ENCODE assay signal across 8 mouse cellular contexts in genomic region chr3:123506699-123507662, GRCm38 (mm10).
DNase-seq lines count a peak whose midpoint lies in the region; ATAC-seq and TF ChIP-seq lines count a peak whose summit lies in the region.

No protein-coding gene starts in this region.

- H3K4me1 ChIP-seq in CH12.LX (ENCODE audit: control insufficient read depth in 1 of 2, insufficient read depth in 2 of 2): peaks cover 5 to 27% of the 10 kb centered on the region in 2 experiments; a peak in 3 of 4 replicates
- peaks cover 16% of the 10 kb centered on the region; the same call in 1 of the 2 replicates for H3K4me1 ChIP-seq in embryonic facial prominence, embryonic 13.5 days
- H3K4me1 ChIP-seq in hindbrain, postnatal 0 days (ENCODE audit: insufficient read depth, low read length): peaks cover 9% of the 10 kb centered on the region; the same call in 1 of the 2 replicates
- H3K4me1 ChIP-seq in midbrain, embryonic 11.5 days (ENCODE audit: control insufficient read depth, insufficient read depth, low read length): peaks cover 7% of the 10 kb centered on the region

- H3K36me3 ChIP-seq in CH12.LX (replicated peaks in 1 of 2; ENCODE audit: control insufficient read depth in 1 of 2, insufficient read depth in 1 of 2, low read length in 1 of 2): peaks cover 11 to 36% of the 10 kb centered on the region in 2 experiments
- peaks cover 12% of the 10 kb centered on the region; the same call in 1 of the 2 replicates for H3K36me3 ChIP-seq in embryonic facial prominence, embryonic 13.5 days
- no peaks in the 10 kb centered on the region for H3K36me3 ChIP-seq in hindbrain, postnatal 0 days (ENCODE audit: insufficient read depth, low read length)
- no peaks in the 10 kb centered on the region for H3K36me3 ChIP-seq in midbrain, embryonic 11.5 days (ENCODE audit: control insufficient read depth, insufficient read depth, low read length)

- H3K4me2 ChIP-seq in CH12.LX (ENCODE audit: insufficient read depth, low read depth, poor library complexity, severe bottlenecking): peak overlapping the region; percentile 87
- peak overlapping the region; percentile 66 for H3K4me2 ChIP-seq in embryonic facial prominence, embryonic 13.5 days
- peak overlapping the region; percentile 77 for H3K4me2 ChIP-seq in hindbrain, postnatal 0 days (ENCODE audit: low read depth, low read length)
- H3K4me2 ChIP-seq in midbrain, embryonic 11.5 days: peak overlapping the region; percentile 57

- peak overlapping the region; percentile 9; the same call in 1 of the 2 replicates for H3K27ac ChIP-seq in CH12.LX (ENCODE audit: insufficient read depth, low read depth)
- H3K27ac ChIP-seq in embryonic facial prominence, embryonic 13.5 days: peak overlapping the region; percentile 100
- H3K27ac ChIP-seq in hindbrain, postnatal 0 days: peak overlapping the region; percentile 100; the same call in 1 of the 2 replicates
- H3K27ac ChIP-seq in midbrain, embryonic 11.5 days (ENCODE audit: low read depth, low read length): peak overlapping the region; percentile 26; the same call in 1 of the 2 replicates

- H3K9ac ChIP-seq in CH12.LX (ENCODE audit: insufficient read depth, low read depth): peak overlapping the region; percentile 100
- peak overlapping the region; percentile 94 for H3K9ac ChIP-seq in embryonic facial prominence, embryonic 13.5 days
- peak overlapping the region; percentile 80 for H3K9ac ChIP-seq in hindbrain, postnatal 0 days (replicated peaks; ENCODE audit: low read length)
- H3K9ac ChIP-seq in midbrain, embryonic 11.5 days (ENCODE audit: low read length): peak overlapping the region; percentile 81

- H3K79me2 ChIP-seq in CH12.LX (replicated peaks; ENCODE audit: control insufficient read depth, extremely low read depth, insufficient read depth, poor library complexity, severe bottlenecking): peaks cover 13% of the 10 kb centered on the region

- no peak for ATAC-seq in embryonic facial prominence, embryonic 13.5 days (ENCODE audit: insufficient number of reproducible peaks, insufficient read depth, low FRiP score, low TSS enrichment, low read depth)
- no peak for ATAC-seq in hindbrain, postnatal 0 days
- ATAC-seq in midbrain, embryonic 11.5 days (ENCODE audit: low FRiP score): no peak

- intact Hi-C loops in left cerebral cortex, postnatal 25 days (cut with DNase I): loop anchor here (2.0 kb wide), 1 partner anchor 120 kb away; the partner anchor contains the start of gene Mettl14

- dilution Hi-C loops in CH12.LX (cut with MboI; ENCODE audit: extremely low pct_ligation_motif_present, extremely low pct_unique_long_range_greater_than_20kb, low sequenced_read_pairs): no loop called here

- TF ChIP-seq CTCF in CH12.LX (conservative IDR thresholded peaks at IDR 0.05 in 1 of 2, IDR thresholded peaks at IDR 0.05 in 1 of 2; ENCODE audit: low read depth in 2 of 2, low read length in 2 of 2): peak; percentile 9 to 54; a peak in 2 of 4 replicates
- TF ChIP-seq CTCF in hindbrain, postnatal 0 days (IDR thresholded peaks at IDR 0.05; ENCODE audit: low read depth): peak; percentile 65

- TF ChIP-seq EP300 in CH12.LX (IDR thresholded peaks at IDR 0.05; ENCODE audit: low read length): peak; percentile 33; the same call in 1 of the 2 replicates

- no peaks in the 10 kb centered on the region for H3K9me3 ChIP-seq in CH12.LX (replicated peaks; ENCODE audit: low read length)
- no peaks in the 10 kb centered on the region for H3K9me3 ChIP-seq in embryonic facial prominence, embryonic 13.5 days
- no peaks in the 10 kb centered on the region for H3K9me3 ChIP-seq in hindbrain, postnatal 0 days (ENCODE audit: low read length)
- H3K9me3 ChIP-seq in midbrain, embryonic 11.5 days (ENCODE audit: control insufficient read depth, low read length): no peaks in the 10 kb centered on the region

- peak; percentile 81 for DNase-seq in 416B (ENCODE audit: low read depth)
- peak; percentile 45 for DNase-seq in CH12.LX (ENCODE audit: extremely low read depth)
- DNase-seq in hindbrain, postnatal 0 days (ENCODE audit: low spot score): peak; percentile 59
- DNase-seq in midbrain, embryonic 11.5 days (ENCODE audit: low spot score, missing footprints): peak; percentile 86
- DNase-seq in left cerebral cortex, postnatal 25 days (ENCODE audit: low spot score in 2 of 2): no peak
- DNase-seq in thymus, postnatal 36 days: no peak
- no peak for DNase-seq in right cerebral cortex, adult 18-20 months

- peak; percentile 37; the same call in 1 of the 2 replicates for TF ChIP-seq POLR2A in CH12.LX (IDR thresholded peaks at IDR 0.05; ENCODE audit: low read depth, low read length)

- 6% methylated on average over 6 of the region's 6 CpGs for WGBS in embryonic facial prominence, embryonic 13.5 days
- 5% methylated on average over 6 of the region's 6 CpGs for WGBS in hindbrain, postnatal 0 days
- 5% methylated on average over 6 of the region's 6 CpGs for WGBS in midbrain, embryonic 11.5 days

- in situ Hi-C loops in CH12.LX (cut with MboI; ENCODE audit: low pct_ligation_motif_present, low pct_unique_long_range_greater_than_20kb, low sequenced_read_pairs): loop anchor here (10.0 to 25.0 kb wide), 2 partner anchors 342 to 1080 kb away; partner anchors contain the start of gene 1700003H04Rik

- no peaks in the 10 kb centered on the region for H3K27me3 ChIP-seq in CH12.LX (replicated peaks)
- no peaks in the 10 kb centered on the region for H3K27me3 ChIP-seq in embryonic facial prominence, embryonic 13.5 days
- no peaks in the 10 kb centered on the region for H3K27me3 ChIP-seq in hindbrain, postnatal 0 days (ENCODE audit: insufficient read depth, low read length)
- no peaks in the 10 kb centered on the region for H3K27me3 ChIP-seq in midbrain, embryonic 11.5 days (ENCODE audit: control insufficient read depth, insufficient read depth, low read length)

- peak overlapping the region; percentile 72 to 79 (median 78) for H3K4me3 ChIP-seq in CH12.LX (replicated peaks in 1 of 3; ENCODE audit: low read depth in 2 of 3, low read length in 2 of 3, poor library complexity in 1 of 3)
- peak overlapping the region; percentile 75 for H3K4me3 ChIP-seq in embryonic facial prominence, embryonic 13.5 days
- H3K4me3 ChIP-seq in hindbrain, postnatal 0 days (ENCODE audit: low read length): peak overlapping the region; percentile 69
- H3K4me3 ChIP-seq in midbrain, embryonic 11.5 days (ENCODE audit: low read depth, low read length): peak overlapping the region; percentile 83

- TF ChIP-seq RAD21 in CH12.LX (IDR thresholded peaks at IDR 0.05; ENCODE audit: low read depth, low read length): no peak; the same call in 1 of the 2 replicates

TF ChIP-seq in CH12.LX, 34 proteins besides CTCF, POLR2A, EP300 and RAD21 (continues in another document):
- TF ChIP-seq CHD1 (IDR thresholded peaks at IDR 0.05; ENCODE audit: low read depth, low read length): no peak
- no peak for TF ChIP-seq GABPA (IDR thresholded peaks at IDR 0.05; ENCODE audit: insufficient replicate concordance, low read depth, low read length)
- no peak for TF ChIP-seq UBTF (IDR thresholded peaks at IDR 0.05; ENCODE audit: low read depth, low read length)
- TF ChIP-seq MAX (IDR thresholded peaks at IDR 0.05; ENCODE audit: low read length): peak; percentile 50; the same call in 1 of the 2 replicates
- no peak for TF ChIP-seq ZC3H11A (IDR thresholded peaks at IDR 0.05; ENCODE audit: low read depth, low read length)
- TF ChIP-seq JUN (IDR thresholded peaks at IDR 0.05; ENCODE audit: insufficient read depth, low read depth, low read length): no peak
- TF ChIP-seq ZMIZ1 (IDR thresholded peaks at IDR 0.05; ENCODE audit: low read depth, low read length): no peak; the same call in none of the 2 replicates
- TF ChIP-seq E2F4 (IDR thresholded peaks at IDR 0.05; ENCODE audit: insufficient replicate concordance, low read depth, low read length): no peak
- no peak for TF ChIP-seq ETS1 (conservative IDR thresholded peaks at IDR 0.05; ENCODE audit: low read depth, low read length)
- TF ChIP-seq TBP (conservative IDR thresholded peaks at IDR 0.05; ENCODE audit: low read depth, low read length): 0 out of 2 replicates have a peak, but pooled peaks have one; percentile 27
- TF ChIP-seq MAFK (IDR thresholded peaks at IDR 0.05; ENCODE audit: insufficient replicate concordance, low read length): 0 out of 2 replicates have a peak, but pooled peaks have one; percentile 20
- peak; percentile 38; the same call in 1 of the 2 replicates for TF ChIP-seq ZNF384 (IDR thresholded peaks at IDR 0.05; ENCODE audit: low read depth, low read length)
- no peak for TF ChIP-seq HCFC1 (IDR thresholded peaks at IDR 0.05; ENCODE audit: low read depth, low read length)
- no peak for TF ChIP-seq IRF4 (IDR thresholded peaks at IDR 0.05; ENCODE audit: low read depth, low read length)
- TF ChIP-seq NELFE (IDR thresholded peaks at IDR 0.05; ENCODE audit: low read depth, low read length): no peak
- no peak for TF ChIP-seq MAZ (IDR thresholded peaks at IDR 0.05; ENCODE audit: low read depth, low read length)
- 0 out of 2 replicates have a peak, but pooled peaks have one; percentile 54 for TF ChIP-seq KAT2A (IDR thresholded peaks at IDR 0.05; ENCODE audit: insufficient replicate concordance, low read length)
- peak; percentile 80 for TF ChIP-seq SIN3A (IDR thresholded peaks at IDR 0.05; ENCODE audit: low read length)
- no peak; the same call in 1 of the 2 replicates for TF ChIP-seq USF2 (conservative IDR thresholded peaks at IDR 0.05; ENCODE audit: low read depth, low read length)
- TF ChIP-seq MYC (IDR thresholded peaks at IDR 0.05; ENCODE audit: low read depth, low read length): peak; percentile 32; the same call in 1 of the 2 replicates
- TF ChIP-seq ELF1 (IDR thresholded peaks at IDR 0.05; ENCODE audit: low read depth, low read length): no peak
- no peak for TF ChIP-seq USF1 (IDR thresholded peaks at IDR 0.05; ENCODE audit: low read depth, low read length)
- TF ChIP-seq PAX5 (IDR thresholded peaks at IDR 0.05; ENCODE audit: low read length): no peak
- no peak for TF ChIP-seq NRF1 (IDR thresholded peaks at IDR 0.05; ENCODE audit: low read depth, low read length)
- no peak for TF ChIP-seq SMC3 (IDR thresholded peaks at IDR 0.05; ENCODE audit: low read depth, low read length)
- TF ChIP-seq JUND (conservative IDR thresholded peaks at IDR 0.05; ENCODE audit: low read depth, low read length): 0 out of 2 replicates have a peak, but pooled peaks have one; percentile 29
- TF ChIP-seq CHD2 (IDR thresholded peaks at IDR 0.05; ENCODE audit: low read length): peak; percentile 43; the same call in 1 of the 2 replicates
- TF ChIP-seq TCF12 (IDR thresholded peaks at IDR 0.05; ENCODE audit: low read depth, low read length): no peak
- no peak for TF ChIP-seq BHLHE40 (IDR thresholded peaks at IDR 0.05; ENCODE audit: low read depth, low read length)
- no peak for TF ChIP-seq MEF2A (IDR thresholded peaks at IDR 0.05; ENCODE audit: borderline replicate concordance, low read depth, low read length)
- TF ChIP-seq POLR2AphosphoS2 (IDR thresholded peaks at IDR 0.05; ENCODE audit: low read depth, low read length): peak; percentile 88

Comparison
In these comparisons a context has a peak if more than half of its experiments do, and no peak if none do; other contexts are left out.
1. DNase-seq: peak in 416B (single experiment), CH12.LX (single experiment), hindbrain, postnatal 0 days (single experiment) and midbrain, embryonic 11.5 days (single experiment); none in left cerebral cortex, postnatal 25 days (0 of 2), thymus, postnatal 36 days (0 of 2) and right cerebral cortex, adult 18-20 months (single experiment).
2. H3K27ac ChIP-seq: peak in every context shown above with its lines; median percentile 100 in embryonic facial prominence, embryonic 13.5 days; 100 in hindbrain, postnatal 0 days; 26 in midbrain, embryonic 11.5 days; 9 in CH12.LX.
3. Peak in every context shown above with its lines, with median percentiles within 50 percentile points of each other: H3K4me2 ChIP-seq, H3K4me3 ChIP-seq and H3K9ac ChIP-seq.